Mouse (Mus musculus): ENCODE measurements around the gene Cnnm4. TPM values are rescaled to one million over a fixed set of nuclear protein-coding genes. Genes with fewer than 3 reads are reported as not detected.
A peak's percentile ranks its signal among the peaks of the same experiment; 100 is the strongest.

The Cnnm4 gene
- total and polyA plus RNA-seq, 3 experiments: 7.8 to 8.5 TPM; not detected in 1

GRCm38 (mm10) chr1:36446106-36446824 lies 25.2 kb upstream of the Cnnm4 start (continued):
- TF ChIP-seq EP300 (IDR thresholded peaks at IDR 0.05; ENCODE audit: low read depth in 1 of 2, low read length in 2 of 2) (peak in 1 of 2 experiments; percentile 5; a peak in 1 of 4 replicates), BHLHE40 (IDR thresholded peaks at IDR 0.05; ENCODE audit: borderline replicate concordance, low read depth, low read length) (no peak), GATA1 (IDR thresholded peaks at IDR 0.05; ENCODE audit: low read depth, low read length) (no peak), NELFE (IDR thresholded peaks at IDR 0.05; ENCODE audit: low read depth, low read length) (0 out of 2 replicates have a peak, but pooled peaks have one; percentile 8), USF1 (IDR thresholded peaks at IDR 0.05; ENCODE audit: low read depth, low read length) (no peak), MAFK (IDR thresholded peaks at IDR 0.05; ENCODE audit: borderline replicate concordance, low read depth, low read length) (no peak), ZNF384 (IDR thresholded peaks at IDR 0.05; ENCODE audit: low read depth, low read length) (no peak), TAL1 (IDR thresholded peaks at IDR 0.05; ENCODE audit: low read length) (no peak)

GRCm38 (mm10) chr1:36446841-36447240 lies 24.6 kb upstream of the Cnnm4 start:
- no peak; the same call in 1 of the 2 replicates for TF ChIP-seq MYC (IDR thresholded peaks at IDR 0.05; ENCODE audit: low read depth, low read length)
- TF ChIP-seq GABPA (IDR thresholded peaks at IDR 0.05; ENCODE audit: low read depth, low read length): no peak
- TF ChIP-seq HCFC1 (IDR thresholded peaks at IDR 0.05; ENCODE audit: low read depth, low read length): peak; percentile 9; the same call in 1 of the 2 replicates
- peak in 1 of 2 experiments; percentile 3; a peak in 1 of 4 replicates for TF ChIP-seq EP300 (IDR thresholded peaks at IDR 0.05; ENCODE audit: low read depth in 1 of 2, low read length in 2 of 2)
- no peak for TF ChIP-seq CHD1 (IDR thresholded peaks at IDR 0.05; ENCODE audit: low read depth, low read length)
- no peak for TF ChIP-seq BHLHE40 (IDR thresholded peaks at IDR 0.05; ENCODE audit: borderline replicate concordance, low read depth, low read length)
- peak; percentile 54 for TF ChIP-seq MXI1 (IDR thresholded peaks at IDR 0.05; ENCODE audit: low read depth, low read length)
- TF ChIP-seq KAT2A (conservative IDR thresholded peaks at IDR 0.05; ENCODE audit: low read depth, low read length): no peak
- peak; percentile 3; the same call in 1 of the 2 replicates for TF ChIP-seq ZMIZ1 (IDR thresholded peaks at IDR 0.05; ENCODE audit: low read depth, low read length)
- TF ChIP-seq ETS1 (IDR thresholded peaks at IDR 0.05; ENCODE audit: low read depth, low read length): 0 out of 2 replicates have a peak, but pooled peaks have one; percentile 15
- TF ChIP-seq POLR2AphosphoS5 (IDR thresholded peaks at IDR 0.05; ENCODE audit: borderline replicate concordance, low read depth, low read length): no peak
- no peak for TF ChIP-seq ELF1 (IDR thresholded peaks at IDR 0.05; ENCODE audit: low read depth, low read length)
- TF ChIP-seq TBP (IDR thresholded peaks at IDR 0.05; ENCODE audit: low read depth, low read length): 0 out of 2 replicates have a peak, but pooled peaks have one; percentile 8
- peak; percentile 56; the same call in 1 of the 2 replicates for TF ChIP-seq SIN3A (IDR thresholded peaks at IDR 0.05; ENCODE audit: low read length)
- no peak for TF ChIP-seq POLR2A (IDR thresholded peaks at IDR 0.05; ENCODE audit: control insufficient read depth in 1 of 2, insufficient read depth in 1 of 2, low read depth in 1 of 2, low read length in 2 of 2, poor library complexity in 1 of 2)
- H3K27me3 ChIP-seq (ENCODE audit: control insufficient read depth in 1 of 2, insufficient read depth in 2 of 2, low read length in 2 of 2): no peaks in the 10 kb centered on the region
- H3K27ac ChIP-seq (ENCODE audit: control insufficient read depth, low read depth, low read length): peak overlapping the region; percentile 93
- H3K36me3 ChIP-seq (ENCODE audit: control insufficient read depth in 1 of 2, insufficient read depth in 2 of 2, low read length in 2 of 2): peaks cover 0 to 16% of the 10 kb centered on the region in 2 experiments; a peak in 3 of 4 replicates
- H3K4me1 ChIP-seq (ENCODE audit: control insufficient read depth in 1 of 2, insufficient read depth in 2 of 2, low read length in 2 of 2): peaks cover 0 to 9% of the 10 kb centered on the region in 2 experiments; a peak in 2 of 4 replicates
- H3K9ac ChIP-seq (ENCODE audit: control insufficient read depth, low read depth, low read length, poor library complexity, severe bottlenecking): peak overlapping the region; percentile 57
- H3K79me2 ChIP-seq (ENCODE audit: control insufficient read depth, insufficient read depth, low read length, poor library complexity): peaks cover 7% of the 10 kb centered on the region
- DNase-seq (ENCODE audit: low read depth, low spot score): peak; percentile 78
- H3K9me3 ChIP-seq (replicated peaks; ENCODE audit: insufficient read depth, low read length): no peaks in the 10 kb centered on the region
- H3K4me3 ChIP-seq (ENCODE audit: control insufficient read depth in 1 of 2, insufficient read depth in 1 of 2, low read depth in 2 of 2, low read length in 2 of 2): peak overlapping the region; percentile 40 to 57
